Mouse (Mus musculus) liver, embryonic 13.5 days (tissue): Measurements from ENCODE around the gene Ccdc57. TPM values are rescaled to one million over a fixed set of nuclear protein-coding genes. Genes with fewer than 3 reads are reported as not detected.
A peak's percentile ranks its signal among the peaks of the same experiment; 100 is the strongest.

Source experiments
- ATAC-seq: fragments of 200-750 bp; cut with Nextera tagmentation; 2 replicates; pipeline ENCODE4 v1.8.0; 2017; ENCODE audit warnings: low read depth, mild to moderate bottlenecking, moderate number of reproducible peaks, moderate library complexity
- DNase-seq: peaks from one replicate; pipeline ENCODE4 v3.0.0; 2022
- H3K27ac ChIP-seq: fragments of 300-500 bp; sonication (generic); 2 replicates; pipeline ENCODE4 v1.5.1; 2015; ENCODE audit warnings: moderate library complexity, mild to moderate bottlenecking, inconsistent platforms
- H3K27me3 ChIP-seq: fragments of 300-500 bp; sonication (generic); 2 replicates; pipeline ENCODE4 v1.6.1; 2015; ENCODE audit warnings: mild to moderate bottlenecking, inconsistent platforms
- H3K36me3 ChIP-seq: fragments of 300-500 bp; sonication (generic); 2 replicates; pipeline ENCODE4 v1.6.1; 2015; ENCODE audit warnings: mild to moderate bottlenecking, inconsistent platforms
- H3K4me1 ChIP-seq: fragments of 300-500 bp; sonication (generic); replicated peaks from 2 replicates; pipeline ENCODE4 v1.6.1; 2015; ENCODE audit warnings: inconsistent platforms
- H3K4me2 ChIP-seq: fragments of 300-500 bp; sonication (generic); 2 replicates; pipeline ENCODE4 v1.6.1; 2015; ENCODE audit warnings: inconsistent platforms, mild to moderate bottlenecking, moderate library complexity
- H3K4me3 ChIP-seq: fragments of 300-500 bp; sonication (generic); replicated peaks from 2 replicates; pipeline ENCODE4 v1.5.1; 2015; ENCODE audit warnings: mild to moderate bottlenecking, inconsistent platforms
- H3K9ac ChIP-seq: fragments of 300-500 bp; sonication (generic); 2 replicates; pipeline ENCODE4 v1.6.1; 2015; ENCODE audit warnings: mild to moderate bottlenecking, inconsistent platforms
- H3K9me3 ChIP-seq: fragments of 300-500 bp; sonication (generic); replicated peaks from 2 replicates; pipeline ENCODE4 v1.6.1; 2016; ENCODE audit warnings: inconsistent platforms
- WGBS: fragments of 180-500 bp; shearing (Covaris S2); methylation state at CpG from one replicate; pipeline ENCODE4 v1.1.7; 2015; ENCODE audit not compliant: insufficient replicate concordance; 5-methylcytosine and 5-hydroxymethylcytosine counted together
- polyA plus RNA-seq: library from polyadenylated mRNA; unstranded; fragments of >200 nt; fragmentation: Nextera tagmentation; extraction: Ambion mirVana; gene quantifications from 2 replicates; pipeline ENCODE4 v1.2.1, GENCODE M21; 2015

The Ccdc57 gene
- polyA plus RNA-seq, 1 experiment from 2014 or later, result 1.8 TPM

DNA sequence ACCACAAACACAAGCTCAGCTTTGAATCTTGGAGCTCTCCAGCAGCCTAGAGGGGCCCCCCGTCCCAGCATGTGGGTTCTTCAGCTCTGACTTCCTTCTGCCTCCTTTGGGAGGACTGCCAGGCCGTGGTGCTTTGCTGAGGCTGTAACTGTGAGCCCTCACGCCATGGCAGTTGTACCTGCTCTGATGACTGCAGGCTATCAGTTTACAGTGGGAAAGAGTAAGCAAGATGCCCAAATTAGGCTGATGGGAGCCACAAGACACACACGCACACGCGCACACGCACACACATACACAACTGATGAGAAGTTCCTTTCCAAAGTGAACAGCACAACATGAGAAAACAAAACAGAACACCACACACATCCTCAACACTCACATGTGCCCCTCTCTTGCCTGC, 30.2 kb upstream of the Ccdc57 start:
- DNase-seq (no peak), ATAC-seq (no peak)
- Histone ChIP-seq H3K4me2 (no peak overlapping the region), H3K27me3 (no peaks in the 10 kb centered on the region), H3K4me3 (no peak overlapping the region), H3K36me3 (peaks cover 99% of the 10 kb centered on the region), H3K9me3 (no peaks in the 10 kb centered on the region), H3K27ac (no peak overlapping the region), H3K4me1 (peaks cover 31% of the 10 kb centered on the region), H3K9ac (no peak overlapping the region)
- 81% methylated on average over 7 of the region's 7 CpGs for WGBS

- Histone ChIP-seq H3K4me1 (peaks cover 38% of the 10 kb centered on the region), H3K4me2 (no peak overlapping the region), H3K27me3 (no peaks in the 10 kb centered on the region), H3K27ac (no peak overlapping the region), H3K9me3 (no peaks in the 10 kb centered on the region), H3K36me3 (peaks cover 99% of the 10 kb centered on the region), H3K9ac (no peak overlapping the region), H3K4me3 (no peak overlapping the region)
- no peak for ATAC-seq
- WGBS, result 81% methylated on average over 13 of the region's 13 CpGs
- no peak for DNase-seq
These were observed 29.5 kb upstream of the Ccdc57 start for GRCm38 (mm10) chr11:120962050-120962771.

DNA sequence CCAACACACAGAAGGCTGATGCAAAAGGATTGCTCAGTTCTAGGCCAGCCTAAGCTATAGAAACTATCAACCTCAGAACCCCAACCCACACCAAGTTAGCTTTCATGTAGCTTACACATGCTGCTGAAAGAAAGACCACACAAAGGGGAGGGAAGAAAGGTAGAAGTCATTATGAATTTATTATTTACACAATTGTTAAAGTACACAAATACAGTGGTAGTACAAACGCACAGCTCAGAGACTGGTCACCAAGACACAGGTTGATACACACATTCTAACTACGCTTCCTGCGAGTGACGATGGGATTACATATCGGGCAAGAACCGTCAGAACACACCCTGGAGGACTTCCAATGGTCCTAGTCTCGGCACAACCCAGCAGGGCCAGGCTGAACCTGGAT, 28.9 kb upstream of the Ccdc57 start:
- H3K36me3 ChIP-seq, result peaks cover 99% of the 10 kb centered on the region
- DNase-seq (no peak), ATAC-seq (no peak)
- peaks cover 41% of the 10 kb centered on the region for H3K4me1 ChIP-seq
- WGBS, result 80% methylated on average over 7 of the region's 7 CpGs
- H3K4me3 ChIP-seq, result no peak overlapping the region
- H3K27ac ChIP-seq, result peak overlapping the region; percentile 4; the same call in 1 of the 2 replicates
- H3K4me2 ChIP-seq, result no peak overlapping the region
- no peaks in the 10 kb centered on the region for H3K9me3 ChIP-seq
- H3K27me3 ChIP-seq, result no peaks in the 10 kb centered on the region
- H3K9ac ChIP-seq, result no peak overlapping the region

GRCm38 (mm10) chr11:120960248-120960647, 27.6 kb upstream of the Ccdc57 start:
- Histone ChIP-seq H3K4me2 (no peak overlapping the region), H3K9ac (no peak overlapping the region), H3K27me3 (no peaks in the 10 kb centered on the region), H3K36me3 (peaks cover 99% of the 10 kb centered on the region), H3K9me3 (no peaks in the 10 kb centered on the region), H3K27ac (peak overlapping the region; percentile 67), H3K4me1 (peaks cover 41% of the 10 kb centered on the region), H3K4me3 (no peak overlapping the region)
- WGBS, result 35% methylated on average over 1 of the region's 1 CpGs
- DNase-seq, result no peak
- no peak for ATAC-seq

DNA sequence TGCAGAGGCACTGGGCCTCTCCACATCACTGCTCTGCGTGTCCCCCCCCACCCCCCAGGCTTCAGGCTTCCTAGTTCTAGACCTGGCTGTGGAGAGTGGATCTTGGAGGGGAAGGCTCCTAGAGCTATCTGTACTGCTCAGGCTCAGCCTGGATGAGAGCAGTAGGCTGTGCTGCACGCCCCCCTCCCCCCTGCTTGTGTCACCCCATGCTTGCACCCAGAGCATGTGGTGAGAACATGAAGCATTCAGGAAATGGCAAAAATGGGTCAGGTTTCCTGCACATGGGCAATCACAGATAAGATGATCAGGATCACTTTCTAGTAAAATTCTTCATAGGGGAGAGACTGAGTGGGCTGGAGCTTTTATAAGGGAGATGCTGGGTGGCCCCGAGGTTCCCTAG, 26.9 kb upstream of the Ccdc57 start:
- DNase-seq (no peak), ATAC-seq (peak; percentile 37)
- WGBS, result 37% methylated on average over 3 of the region's 3 CpGs
- 0 out of 2 replicates have a peak overlapping the region, but pooled peaks have one; percentile 6 for H3K9ac ChIP-seq
- H3K4me2 ChIP-seq, result no peak overlapping the region
- H3K4me3 ChIP-seq, result no peak overlapping the region
- peak overlapping the region; percentile 67 for H3K27ac ChIP-seq
- peaks cover 99% of the 10 kb centered on the region for H3K36me3 ChIP-seq
- no peaks in the 10 kb centered on the region for H3K9me3 ChIP-seq
- H3K4me1 ChIP-seq, result peaks cover 48% of the 10 kb centered on the region
- H3K27me3 ChIP-seq, result no peaks in the 10 kb centered on the region

DNA sequence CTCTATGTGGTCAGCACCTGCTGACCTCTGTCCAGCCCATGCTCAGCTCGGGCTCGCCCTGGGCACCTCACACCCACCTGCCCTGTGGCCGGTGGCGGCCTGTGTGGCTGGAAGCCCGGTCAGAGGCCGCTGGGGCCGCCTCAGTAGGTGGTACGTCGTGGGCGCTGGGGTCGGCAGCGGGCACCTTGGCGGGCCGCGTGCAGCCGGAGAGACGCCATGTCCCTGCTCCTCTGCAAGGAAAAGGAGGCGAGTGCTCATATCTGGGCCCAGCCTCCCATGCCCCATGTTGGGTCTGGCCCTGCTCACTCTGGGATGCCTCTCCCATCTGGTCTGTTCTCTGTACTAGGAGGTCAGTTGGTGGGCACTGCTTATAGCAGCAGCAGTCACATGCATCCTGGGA, 26.4 kb upstream of the Ccdc57 start:
- H3K27ac ChIP-seq, result peak overlapping the region; percentile 67
- H3K4me3 ChIP-seq, result no peak overlapping the region
- DNase-seq (no peak), ATAC-seq (peak; percentile 13; the same call in 1 of the 2 replicates)
- 0 out of 2 replicates have a peak overlapping the region, but pooled peaks have one; percentile 6 for H3K9ac ChIP-seq
- H3K9me3 ChIP-seq, result no peaks in the 10 kb centered on the region
- H3K27me3 ChIP-seq, result no peaks in the 10 kb centered on the region
- H3K36me3 ChIP-seq, result peaks cover 99% of the 10 kb centered on the region
- peaks cover 52% of the 10 kb centered on the region for H3K4me1 ChIP-seq
- 91% methylated on average over 18 of the region's 18 CpGs for WGBS
- no peak overlapping the region for H3K4me2 ChIP-seq

DNA sequence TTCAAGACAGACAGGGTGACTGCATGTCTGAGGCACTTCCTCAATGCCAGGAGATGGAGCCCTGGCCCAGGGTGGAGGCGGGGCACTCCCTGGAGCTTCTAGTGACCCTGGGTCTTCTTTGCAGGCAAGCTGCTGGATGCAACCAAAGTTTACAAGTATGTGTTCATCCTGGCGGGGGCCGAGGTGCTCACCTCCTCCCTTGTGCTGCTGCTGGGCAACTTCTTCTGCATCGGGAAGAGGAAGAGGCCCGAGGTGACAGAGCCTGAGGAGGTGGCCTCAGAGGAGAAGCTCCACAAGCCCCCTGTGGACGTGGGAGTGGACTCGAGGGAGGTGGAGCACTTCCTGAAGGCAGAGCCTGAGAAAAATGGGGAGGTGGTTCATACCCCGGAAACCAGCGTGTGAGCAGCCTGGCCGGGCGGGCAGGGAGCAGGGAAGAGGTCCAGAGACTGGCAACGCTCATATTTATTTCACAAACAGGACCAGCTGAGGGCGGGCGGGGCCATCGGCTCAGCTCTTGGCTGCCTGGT, 25.1 kb upstream of the Ccdc57 start:
- H3K27me3 ChIP-seq, result no peaks in the 10 kb centered on the region
- 52% methylated on average over 15 of the region's 15 CpGs for WGBS
- DNase-seq (no peak), ATAC-seq (no peak)
- H3K4me3 ChIP-seq, result no peak overlapping the region
- peaks cover 91% of the 10 kb centered on the region for H3K36me3 ChIP-seq
- H3K9ac ChIP-seq, result no peak overlapping the region
- H3K27ac ChIP-seq, result peak overlapping the region; percentile 53; the same call in 1 of the 2 replicates
- peaks cover 61% of the 10 kb centered on the region for H3K4me1 ChIP-seq
- no peak overlapping the region for H3K4me2 ChIP-seq
- H3K9me3 ChIP-seq, result no peaks in the 10 kb centered on the region

- Histone ChIP-seq H3K4me2 (no peak overlapping the region), H3K27me3 (no peaks in the 10 kb centered on the region), H3K4me3 (no peak overlapping the region), H3K27ac (peak overlapping the region; percentile 15; the same call in 1 of the 2 replicates), H3K4me1 (peaks cover 69% of the 10 kb centered on the region), H3K9me3 (no peaks in the 10 kb centered on the region), H3K36me3 (peaks cover 84% of the 10 kb centered on the region), H3K9ac (no peak overlapping the region)
- DNase-seq (no peak), ATAC-seq (no peak)
- WGBS, result 83% methylated on average over 8 of the region's 8 CpGs
These were observed 24.4 kb upstream of the Ccdc57 start for GRCm38 (mm10) chr11:120957052-120957451.

GRCm38 (mm10) chr11:120955701-120956100, 23.0 kb upstream of the Ccdc57 start:
- Histone ChIP-seq H3K9me3 (no peaks in the 10 kb centered on the region), H3K27ac (peak overlapping the region; percentile 36), H3K9ac (no peak overlapping the region), H3K4me3 (no peak overlapping the region), H3K4me2 (no peak overlapping the region), H3K4me1 (peaks cover 80% of the 10 kb centered on the region), H3K36me3 (peaks cover 70% of the 10 kb centered on the region), H3K27me3 (no peaks in the 10 kb centered on the region)
- DNase-seq (no peak), ATAC-seq (no peak)
- 87% methylated on average over 8 of the region's 8 CpGs for WGBS

DNA sequence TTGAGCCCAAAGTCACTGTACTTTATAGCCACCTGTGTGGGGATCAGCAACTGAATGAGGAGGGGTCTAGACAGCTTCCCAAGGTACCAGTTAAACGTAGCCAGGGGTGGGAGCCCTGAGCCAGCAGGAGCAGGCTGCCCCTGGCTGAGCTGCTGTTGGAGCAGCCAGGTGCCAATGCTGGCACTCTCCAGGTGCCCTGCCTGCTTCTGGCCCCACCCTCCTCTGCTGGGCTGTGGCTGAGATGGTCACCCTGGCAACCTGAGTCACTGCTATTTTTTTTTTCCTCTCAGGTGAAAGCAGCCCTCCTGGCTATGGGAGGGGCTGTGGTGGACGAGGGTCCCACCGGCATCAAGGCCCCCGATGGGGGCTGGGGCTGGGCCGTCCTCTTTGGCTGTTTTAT, 22.3 kb upstream of the Ccdc57 start:
- H3K27me3 ChIP-seq, result no peaks in the 10 kb centered on the region
- H3K9ac ChIP-seq, result 0 out of 2 replicates have a peak overlapping the region, but pooled peaks have one; percentile 6
- WGBS, result 80% methylated on average over 5 of the region's 5 CpGs
- peak overlapping the region; percentile 30; the same call in 1 of the 2 replicates for H3K27ac ChIP-seq
- peaks cover 81% of the 10 kb centered on the region for H3K4me1 ChIP-seq
- no peak overlapping the region for H3K4me2 ChIP-seq
- no peaks in the 10 kb centered on the region for H3K9me3 ChIP-seq
- H3K36me3 ChIP-seq, result peaks cover 64% of the 10 kb centered on the region
- no peak for DNase-seq
- no peak for ATAC-seq
- H3K4me3 ChIP-seq, result no peak overlapping the region

DNA sequence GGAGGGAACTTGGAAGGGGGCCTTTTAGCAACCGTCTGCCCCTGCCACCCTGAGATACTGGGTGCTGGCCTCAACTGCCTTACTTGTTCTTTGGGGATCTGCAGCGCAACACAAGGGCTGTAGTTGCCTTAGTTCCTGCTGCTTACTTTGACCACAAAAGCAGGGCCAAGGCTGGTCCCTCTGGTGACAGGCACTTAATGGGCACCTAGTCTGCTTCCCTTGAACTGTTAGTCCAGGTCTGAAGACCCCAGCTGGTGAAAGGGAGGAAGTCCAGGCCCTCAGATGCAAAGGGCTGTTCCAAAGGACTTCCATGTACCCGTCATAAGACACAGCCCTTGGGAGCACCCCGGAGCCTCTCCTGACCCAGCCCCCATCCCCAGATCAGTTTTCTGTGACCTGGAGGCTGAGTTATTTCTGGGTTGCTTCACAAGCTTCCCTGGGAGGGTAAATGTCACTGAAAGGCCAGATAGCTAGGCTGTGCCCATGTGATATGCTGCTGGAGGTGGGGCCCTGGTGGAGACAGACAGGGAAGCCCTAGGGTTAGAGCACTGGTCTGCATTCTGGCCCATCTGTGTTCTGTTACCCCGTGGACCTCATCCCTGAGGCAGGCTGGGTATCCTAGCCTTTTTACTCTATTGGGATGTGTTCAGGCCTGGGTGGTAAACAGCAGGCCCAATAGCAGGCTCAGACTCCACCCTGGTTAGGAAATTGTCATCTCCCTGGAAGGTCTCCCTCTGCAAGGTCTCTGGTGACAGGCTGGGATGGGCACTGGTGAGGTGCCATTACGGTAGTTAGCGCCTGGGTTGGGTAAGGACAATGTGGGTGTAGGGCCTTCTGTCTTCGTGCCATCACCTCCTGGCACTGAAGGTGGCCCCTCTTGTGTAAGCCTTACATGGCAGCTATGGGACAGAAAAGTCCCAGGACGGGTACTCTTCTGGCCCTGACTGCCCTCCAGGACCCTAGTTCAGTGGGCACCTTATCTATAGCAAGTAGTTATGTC, 19.4 kb upstream of the Ccdc57 start:
- H3K4me1 ChIP-seq, result peaks cover 77% of the 10 kb centered on the region
- 59% methylated on average over 9 of the region's 9 CpGs for WGBS
- peak; percentile 73 for DNase-seq

More for the DNA sequence above, 19.4 kb upstream of the Ccdc57 start:
- peak overlapping the region; percentile 91 for H3K4me2 ChIP-seq
- peaks cover 9% of the 10 kb centered on the region; the same call in 1 of the 2 replicates for H3K27me3 ChIP-seq
- peak overlapping the region; percentile 96 for H3K27ac ChIP-seq
- peak overlapping the region; percentile 78 for H3K9ac ChIP-seq
- H3K4me3 ChIP-seq, result peak overlapping the region; percentile 69
- H3K9me3 ChIP-seq, result no peaks in the 10 kb centered on the region
- ATAC-seq, result peak; percentile 60
- peaks cover 34% of the 10 kb centered on the region for H3K36me3 ChIP-seq
